Mouse (Mus musculus) left cerebral cortex, postnatal 25 days (tissue): ENCODE data around the gene a. TPM values are rescaled to one million over a fixed set of nuclear protein-coding genes. Genes with fewer than 3 reads are reported as not detected.
A peak's percentile ranks its signal among the peaks of the same experiment; 100 is the strongest.
"Not testable (repeated sequence)": the region's sequence is repeated elsewhere in the genome, so short reads cannot be mapped to it uniquely, and the experiment has no call there.

Experiments used
- DNase-seq, 2 experiments: peaks; one replicate each; pipeline ENCODE4 v3.0.0; 2022; ENCODE audit warnings: low spot score in 2 of 2, mixed read lengths in 1 of 2
- intact Hi-C: fragments of 180-260 bp; cut with DNase I; formaldehyde crosslinking; loops from one replicate; pipeline ENCODE4 v1.15.1; 2025
- total RNA-seq, 2 experiments: library from RNA; stranded (reverse); gene quantifications; 2 replicates each; pipeline ENCODE4 v1.2.3; 2021

The a gene
- total RNA-seq, 2 experiments from 2014 or later = not detected

- no peak for DNase-seq
- intact Hi-C loops = no loop called here
Observed at GRCm38 (mm10) chr2:154827521-154827920, 36.3 kb downstream of the a start.

- intact Hi-C loops = no loop called here
- DNase-seq = no peak
Observed at GRCm38 (mm10) chr2:154832471-154832870, 41.3 kb downstream of the a start.

GRCm38 (mm10) chr2:154834149-154834865 lies 43.1 kb downstream of the a start:
- DNase-seq = no peak
- intact Hi-C loops = no loop called here

GRCm38 (mm10) chr2:154836537-154836936 lies 45.3 kb downstream of the a start:
- intact Hi-C loops = no loop called here
- DNase-seq = no peak

GRCm38 (mm10) chr2:154848086-154848485 lies 56.9 kb downstream of the a start:
- intact Hi-C loops = no loop called here

GRCm38 (mm10) chr2:154855383-154855782 lies 64.2 kb downstream of the a start:
- intact Hi-C loops = loop anchor here (1.0 to 2.0 kb wide), 2 partner anchors 143 to 153 kb away; no protein-coding TSS in a partner anchor
- DNase-seq = peak; percentile 61 to 73

More at GRCm38 (mm10) chr2:154848086-154848485, 56.9 kb downstream of the a start:
- DNase-seq = no peak

GRCm38 (mm10) chr2:154863672-154864071 lies 72.5 kb downstream of the a start:
- peak in 1 of 2 experiments; percentile 61 for DNase-seq
- intact Hi-C loops = no loop called here

- intact Hi-C loops = no loop called here
- DNase-seq = no peak
Observed at GRCm38 (mm10) chr2:154865696-154866095, 74.5 kb downstream of the a start.

- DNase-seq = no peak
- intact Hi-C loops = no loop called here
Observed at GRCm38 (mm10) chr2:154868106-154868505, 76.9 kb downstream of the a start.

- intact Hi-C loops = no loop called here
- no peak for DNase-seq
Observed at GRCm38 (mm10) chr2:154869954-154870641, 78.9 kb downstream of the a start.

GRCm38 (mm10) chr2:154876621-154877020 lies 85.4 kb downstream of the a start:
- DNase-seq = no peak
- intact Hi-C loops = no loop called here

- no peak for DNase-seq
- intact Hi-C loops = no loop called here
Observed at GRCm38 (mm10) chr2:154891585-154891984, 100.4 kb downstream of the a start.

- intact Hi-C loops = no loop called here
Observed at GRCm38 (mm10) chr2:154892201-154893044, 101.2 kb downstream of the a start, which contains the start of gene Eif2s2. Gene Eif2s2 (minus strand): TSS chr2:154892935.

GRCm38 (mm10) chr2:154893045-154893385 lies 101.8 kb downstream of the a start:
- DNase-seq = no peak
- intact Hi-C loops = no loop called here

More at GRCm38 (mm10) chr2:154892201-154893044, 101.2 kb downstream of the a start, which contains the start of gene Eif2s2:
- DNase-seq = peak; percentile 95 to 99

GRCm38 (mm10) chr2:154893548-154893947 lies 102.3 kb downstream of the a start:
- intact Hi-C loops = no loop called here

GRCm38 (mm10) chr2:154899004-154899403 lies 107.8 kb downstream of the a start:
- intact Hi-C loops, DNase-seq: not testable (repeated sequence)

More at GRCm38 (mm10) chr2:154893548-154893947, 102.3 kb downstream of the a start:
- no peak for DNase-seq

- DNase-seq, intact Hi-C loops: not testable (repeated sequence)
Observed at GRCm38 (mm10) chr2:154899412-154899811, 108.2 kb downstream of the a start.

- no peak for DNase-seq
- intact Hi-C loops = no loop called here
Observed at GRCm38 (mm10) chr2:154902111-154902510, 110.9 kb downstream of the a start.

GRCm38 (mm10) chr2:154905796-154906195 lies 114.6 kb downstream of the a start:
- DNase-seq = no peak
- intact Hi-C loops = no loop called here

- DNase-seq, intact Hi-C loops: not testable (repeated sequence)
Observed at GRCm38 (mm10) chr2:154908223-154908622, 117.0 kb downstream of the a start.
